Mouse (Mus musculus) midbrain, postnatal 0 days (tissue): ENCODE measurements around the gene Olfr589. TPM values are rescaled to one million over a fixed set of nuclear protein-coding genes. Genes with fewer than 3 reads are reported as not detected.

Source experiments
- ATAC-seq: fragments of 200-750 bp; cut with Nextera tagmentation; 2 replicates; pipeline ENCODE4 v1.8.0; 2017; ENCODE audit warnings: moderate number of reproducible peaks, mild to moderate bottlenecking, moderate TSS enrichment, moderate library complexity; ENCODE audit not compliant: low FRiP score
- DNase-seq: peaks from one replicate; pipeline ENCODE4 v3.0.0-alpha.2; 2015; ENCODE audit warnings: low spot score
- H3K27ac ChIP-seq: fragments of 300-500 bp; sonication (generic); 2 replicates; pipeline ENCODE4 v1.5.1; 2014; ENCODE audit warnings: low read depth, mild to moderate bottlenecking, low read length, mixed read lengths
- H3K27me3 ChIP-seq: fragments of 300-500 bp; sonication (generic); 2 replicates; pipeline ENCODE4 v1.6.1; 2014; ENCODE audit warnings: low read length, control low read depth, mixed read lengths; ENCODE audit not compliant: insufficient read depth
- H3K36me3 ChIP-seq: fragments of 300-500 bp; sonication (generic); 2 replicates; pipeline ENCODE4 v1.6.1; 2014; ENCODE audit warnings: low read length, control low read depth, mixed read lengths; ENCODE audit not compliant: insufficient read depth
- H3K4me1 ChIP-seq: fragments of 300-500 bp; sonication (generic); 2 replicates; pipeline ENCODE4 v1.6.1; 2014; ENCODE audit warnings: mild to moderate bottlenecking, control low read depth, antibody characterized with exemption, low read length, mixed read lengths; ENCODE audit not compliant: insufficient read depth
- H3K4me2 ChIP-seq: fragments of 300-500 bp; sonication (generic); 2 replicates; pipeline ENCODE4 v1.6.1; 2014; ENCODE audit warnings: low read depth, mild to moderate bottlenecking, low read length, mixed read lengths; ENCODE audit not compliant: poor library complexity, severe bottlenecking
- H3K4me3 ChIP-seq: fragments of 300-500 bp; sonication (generic); 2 replicates; pipeline ENCODE4 v1.5.1; 2014; ENCODE audit warnings: low read depth, mild to moderate bottlenecking, low read length, moderate library complexity
- H3K9ac ChIP-seq: fragments of 300-500 bp; sonication (generic); replicated peaks from 2 replicates; pipeline ENCODE4 v1.6.1; 2014; ENCODE audit warnings: mild to moderate bottlenecking, low read length, moderate library complexity, mixed read lengths; ENCODE audit not compliant: poor library complexity, severe bottlenecking
- H3K9me3 ChIP-seq: fragments of 300-500 bp; sonication (generic); 2 replicates; pipeline ENCODE4 v1.6.1; 2016; ENCODE audit warnings: low read length, control low read depth
- CTCF ChIP-seq: IDR thresholded peaks from 2 replicates; pipeline ENCODE4 v1.5.1; 2016; ENCODE audit warnings: antibody characterized with exemption, mild to moderate bottlenecking
- WGBS: fragments of 180-500 bp; shearing (Covaris S2); extraction: QIAGEN DNeasy Blood & Tissue Kit; methylation state at CpG from one replicate; pipeline ENCODE4 v1.1.7; 2014; 5-methylcytosine and 5-hydroxymethylcytosine counted together
- polyA plus RNA-seq: library from polyadenylated mRNA; unstranded; fragments of >200 nt; fragmentation: Nextera tagmentation; extraction: Ambion mirVana; gene quantifications from 2 replicates; pipeline ENCODE4 v1.2.1, GENCODE M21; 2015
- total RNA-seq: library from RNA; depleted of rRNA; stranded (reverse); fragments of >200 nt; gene quantifications from 2 replicates; pipeline ENCODE4 v1.2.3, GENCODE M21; 2014; rRNA removed

The Olfr589 gene
- total and polyA plus RNA-seq, 2 experiments from 2014 or later, result not detected

DNA sequence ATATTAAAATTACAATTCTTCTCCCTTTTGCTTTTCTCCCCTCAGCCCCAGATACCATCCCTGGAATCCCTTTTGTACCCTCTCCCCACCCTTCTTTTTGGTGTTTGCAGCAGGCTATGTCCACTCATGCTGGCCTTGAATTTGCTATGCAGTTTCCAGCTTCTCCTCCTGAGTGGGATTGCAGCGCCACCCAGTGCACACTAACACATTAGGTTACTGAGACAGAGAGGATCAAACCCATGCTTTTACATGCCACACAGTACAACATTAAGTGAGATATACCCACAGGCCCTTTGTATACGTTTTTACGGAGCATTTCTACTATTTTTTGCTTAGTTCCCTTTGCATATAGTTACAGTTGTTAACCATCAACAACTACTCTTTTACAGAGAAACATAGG lies 36.8 kb downstream of the Olfr589 start:
- 57% methylated on average over 3 of the region's 3 CpGs for WGBS
- no peak overlapping the region for H3K4me2 ChIP-seq

More for the DNA sequence above, 36.8 kb downstream of the Olfr589 start:
- Histone ChIP-seq H3K9me3 (no peaks in the 10 kb centered on the region), H3K36me3 (no peaks in the 10 kb centered on the region), H3K4me1 (no peaks in the 10 kb centered on the region), H3K27me3 (no peaks in the 10 kb centered on the region), H3K27ac (no peak overlapping the region), H3K4me3 (no peak overlapping the region), H3K9ac (no peak overlapping the region)
- DNase-seq (peak; percentile 2), ATAC-seq (no peak)
- peak; percentile 61 for TF ChIP-seq CTCF

Other genes with a start within 250 kb of the Olfr589 start
- not detected in 2 replicates for gene Olfr571, start 238.8 kb downstream of the Olfr589 start, total RNA-seq
- not detected in 2 replicates for gene Olfr571, start 238.8 kb downstream of the Olfr589 start, polyA plus RNA-seq
- not detected in 2 replicates for gene Olfr572, start 231.9 kb downstream of the Olfr589 start, total RNA-seq
- gene Olfr572, start 231.9 kb downstream of the Olfr589 start, polyA plus RNA-seq, result not detected in 2 replicates
- gene Olfr573-ps1, start 213.8 kb downstream of the Olfr589 start, total RNA-seq, result not detected in 2 replicates
- not detected in 2 replicates for gene Olfr573-ps1, start 213.8 kb downstream of the Olfr589 start, polyA plus RNA-seq
- not detected in 2 replicates for gene Olfr574, start 207.9 kb downstream of the Olfr589 start, total RNA-seq
- gene Olfr574, start 207.9 kb downstream of the Olfr589 start, polyA plus RNA-seq, result not detected in 2 replicates
- not detected in 2 replicates for gene Olfr575, start 197.6 kb downstream of the Olfr589 start, total RNA-seq
- not detected in 2 replicates for gene Olfr575, start 197.6 kb downstream of the Olfr589 start, polyA plus RNA-seq
- not detected in 2 replicates for gene Olfr576, start 193.7 kb downstream of the Olfr589 start, total RNA-seq
- gene Olfr576, start 193.7 kb downstream of the Olfr589 start, polyA plus RNA-seq, result not detected in 2 replicates
- not detected in 2 replicates for gene Olfr577, start 180.4 kb downstream of the Olfr589 start, total RNA-seq
- not detected in 2 replicates for gene Olfr577, start 180.4 kb downstream of the Olfr589 start, polyA plus RNA-seq
- gene Olfr578, start 167.0 kb downstream of the Olfr589 start, total RNA-seq, result not detected in 2 replicates
- gene Olfr578, start 167.0 kb downstream of the Olfr589 start, polyA plus RNA-seq, result not detected in 2 replicates
- gene Olfr582, start 118.3 kb downstream of the Olfr589 start, total RNA-seq, result not detected in 2 replicates
- not detected in 2 replicates for gene Olfr582, start 118.3 kb downstream of the Olfr589 start, polyA plus RNA-seq
- gene Olfr583, start 105.1 kb downstream of the Olfr589 start, total RNA-seq, result not detected in 2 replicates
- not detected in 2 replicates for gene Olfr583, start 105.1 kb downstream of the Olfr589 start, polyA plus RNA-seq
- gene Olfr584, start 74.5 kb downstream of the Olfr589 start, total RNA-seq, result not detected in 2 replicates
- gene Olfr584, start 74.5 kb downstream of the Olfr589 start, polyA plus RNA-seq, result not detected in 2 replicates
- not detected in 2 replicates for gene Olfr585, start 58.6 kb downstream of the Olfr589 start, total RNA-seq
- gene Olfr585, start 58.6 kb downstream of the Olfr589 start, polyA plus RNA-seq, result not detected in 2 replicates
- not detected in 2 replicates for gene Olfr586, start 30.7 kb downstream of the Olfr589 start, total RNA-seq
- gene Olfr586, start 30.7 kb downstream of the Olfr589 start, polyA plus RNA-seq, result not detected in 2 replicates
- 0.09 TPM in 1 of 2 replicates, not detected in the other for gene Olfr588-ps1, start 15.5 kb downstream of the Olfr589 start, total RNA-seq
- gene Olfr588-ps1, start 15.5 kb downstream of the Olfr589 start, polyA plus RNA-seq, result not detected in 2 replicates
- gene Olfr591, start 22.0 kb upstream of the Olfr589 start, total RNA-seq, result not detected in 2 replicates
- not detected in 2 replicates for gene Olfr591, start 22.0 kb upstream of the Olfr589 start, polyA plus RNA-seq
- not detected in 2 replicates for gene Olfr592, start 28.4 kb upstream of the Olfr589 start, total RNA-seq
- gene Olfr592, start 28.4 kb upstream of the Olfr589 start, polyA plus RNA-seq, result not detected in 2 replicates
- gene Olfr593, start 55.5 kb upstream of the Olfr589 start, total RNA-seq, result not detected in 2 replicates
- not detected in 2 replicates for gene Olfr593, start 55.5 kb upstream of the Olfr589 start, polyA plus RNA-seq
- not detected in 2 replicates for gene Olfr594, start 60.6 kb upstream of the Olfr589 start, total RNA-seq
- not detected in 2 replicates for gene Olfr594, start 60.6 kb upstream of the Olfr589 start, polyA plus RNA-seq
- gene Usp17ld, start 96.1 kb upstream of the Olfr589 start, total RNA-seq, result not detected in 2 replicates
- not detected in 2 replicates for gene Usp17ld, start 96.1 kb upstream of the Olfr589 start, polyA plus RNA-seq
- not detected in 2 replicates for gene Olfr596, start 149.3 kb upstream of the Olfr589 start, total RNA-seq
- gene Olfr596, start 149.3 kb upstream of the Olfr589 start, polyA plus RNA-seq, result not detected in 2 replicates
- gene Olfr597, start 160.0 kb upstream of the Olfr589 start, total RNA-seq, result not detected in 2 replicates
- not detected in 2 replicates for gene Olfr597, start 160.0 kb upstream of the Olfr589 start, polyA plus RNA-seq
- not detected in 2 replicates for gene Olfr598, start 167.2 kb upstream of the Olfr589 start, total RNA-seq
- not detected in 2 replicates for gene Olfr598, start 167.2 kb upstream of the Olfr589 start, polyA plus RNA-seq
- gene Olfr599, start 179.6 kb upstream of the Olfr589 start, total RNA-seq, result not detected in 2 replicates
- gene Olfr599, start 179.6 kb upstream of the Olfr589 start, polyA plus RNA-seq, result not detected in 2 replicates
- gene Olfr600, start 193.3 kb upstream of the Olfr589 start, total RNA-seq, result not detected in 2 replicates
- not detected in 2 replicates for gene Olfr600, start 193.3 kb upstream of the Olfr589 start, polyA plus RNA-seq
- gene Olfr601, start 206.3 kb upstream of the Olfr589 start, total RNA-seq, result not detected in 2 replicates
- not detected in 2 replicates for gene Olfr601, start 206.3 kb upstream of the Olfr589 start, polyA plus RNA-seq
- gene Olfr603, start 229.8 kb upstream of the Olfr589 start, total RNA-seq, result not detected in 2 replicates
- not detected in 2 replicates for gene Olfr603, start 229.8 kb upstream of the Olfr589 start, polyA plus RNA-seq